Mouse (Mus musculus): ENCODE data around the gene Cln6.
"Not testable (repeated sequence)": the region's sequence is repeated elsewhere in the genome, so short reads cannot be mapped to it uniquely, and the experiment has no call there.

The Cln6 gene

GRCm38 (mm10) chr9:62838506-62839171 is at the start of gene Cln6:
TSS of gene Cln6 (plus strand) at chr9:62838785.
- in situ Hi-C loops (cut with MboI), result no loop called here

DNA sequence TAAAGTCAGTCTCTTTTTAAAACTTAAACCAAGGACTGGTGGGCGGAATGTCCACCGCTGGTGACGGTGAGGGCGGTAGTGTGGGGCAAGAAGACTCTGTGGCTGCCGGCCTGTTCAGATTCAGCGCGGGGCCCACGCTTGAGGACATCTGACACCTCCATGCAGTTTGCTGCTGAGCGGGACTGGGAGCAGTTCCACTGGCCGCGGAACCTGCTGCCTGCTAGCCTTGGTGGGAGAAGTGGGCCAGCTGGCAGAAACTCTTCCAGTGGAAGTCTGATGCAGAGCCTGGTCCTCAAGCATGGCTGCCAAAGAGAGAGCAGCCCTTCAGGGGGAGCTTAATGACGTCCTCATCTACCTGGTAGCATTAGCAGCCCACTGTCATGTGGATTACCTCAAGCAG is 48.7 kb upstream of the Cln6 start:
- in situ Hi-C loops (cut with MboI), result no loop called here

DNA sequence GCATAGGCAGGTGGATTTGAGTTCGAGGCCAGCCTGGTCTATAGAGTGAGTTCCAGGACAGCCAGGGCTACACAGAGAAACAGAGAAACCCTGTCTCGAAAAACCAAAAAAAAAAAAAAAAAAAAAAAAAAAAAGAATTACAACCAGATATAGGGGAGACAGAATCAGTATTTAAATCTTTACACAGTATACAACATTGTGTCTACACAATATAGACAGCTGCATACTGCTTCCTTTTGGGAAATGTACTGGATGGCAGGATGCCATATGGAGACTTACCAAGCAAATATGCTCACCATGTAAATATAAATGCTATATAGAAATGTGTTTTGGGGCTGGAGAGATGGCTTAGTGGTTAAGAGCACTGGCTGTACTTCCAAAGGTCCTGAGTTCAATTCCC is 39.4 kb upstream of the Cln6 start:
- in situ Hi-C loops (cut with MboI), result not testable (repeated sequence)

GRCm38 (mm10) chr9:62810095-62810494 is 28.5 kb upstream of the Cln6 start:
- in situ Hi-C loops (cut with MboI), result no loop called here

DNA sequence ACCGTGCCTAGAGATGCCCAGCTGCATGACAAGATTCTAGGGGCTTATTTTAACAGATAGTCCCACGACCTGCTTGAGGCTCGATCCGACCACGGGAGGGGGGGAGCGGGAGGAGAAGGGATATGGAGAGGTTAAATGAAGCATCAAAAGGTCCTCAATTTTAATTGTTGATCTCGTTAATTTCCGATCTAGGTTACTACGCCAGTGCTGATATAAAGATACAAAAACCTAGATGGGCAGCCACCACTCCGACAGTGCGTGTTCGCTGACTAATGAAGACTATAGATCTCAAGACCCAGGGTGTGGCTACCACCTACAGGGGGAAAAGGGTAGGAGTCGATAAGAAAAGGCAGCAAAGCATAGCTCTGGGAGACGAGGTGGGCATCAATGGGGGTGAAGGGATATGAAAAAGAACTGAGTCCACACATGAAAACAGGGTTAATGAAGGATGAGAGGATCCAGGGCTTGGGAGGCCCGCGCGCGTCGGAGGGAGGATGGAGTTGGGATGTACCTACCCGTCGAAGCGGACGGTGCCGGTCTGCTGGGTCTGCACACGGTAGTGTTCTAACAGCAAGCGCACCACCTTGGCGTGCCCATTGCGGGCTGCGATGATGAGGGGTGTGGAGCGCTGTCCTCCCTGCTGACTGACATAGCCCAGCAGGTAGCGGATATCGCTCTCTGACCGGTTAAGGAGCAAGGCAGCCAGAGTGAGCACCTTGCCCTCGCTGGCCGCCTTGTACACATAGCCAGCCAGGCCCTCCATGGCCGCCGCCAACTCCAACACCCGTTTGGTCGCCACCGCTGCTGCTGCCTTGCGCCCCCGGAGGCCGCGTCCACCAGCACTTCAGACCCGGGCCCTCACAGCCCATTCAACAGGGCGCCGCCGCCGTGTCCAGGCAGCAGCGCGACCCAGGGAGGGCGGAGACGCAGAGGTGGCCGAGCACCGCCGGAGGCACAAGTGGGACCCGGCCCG is 27.8 kb upstream of the Cln6 start:
- in situ Hi-C loops (cut with MboI), result no loop called here

GRCm38 (mm10) chr9:62811516-62812121 is 27.0 kb upstream of the Cln6 start, which contains the start of gene Fem1b:
TSS of gene Fem1b (minus strand) at chr9:62811934.
- in situ Hi-C loops (cut with MboI), result no loop called here

GRCm38 (mm10) chr9:62812216-62813049 is 26.2 kb upstream of the Cln6 start:
- in situ Hi-C loops (cut with MboI), result no loop called here

DNA sequence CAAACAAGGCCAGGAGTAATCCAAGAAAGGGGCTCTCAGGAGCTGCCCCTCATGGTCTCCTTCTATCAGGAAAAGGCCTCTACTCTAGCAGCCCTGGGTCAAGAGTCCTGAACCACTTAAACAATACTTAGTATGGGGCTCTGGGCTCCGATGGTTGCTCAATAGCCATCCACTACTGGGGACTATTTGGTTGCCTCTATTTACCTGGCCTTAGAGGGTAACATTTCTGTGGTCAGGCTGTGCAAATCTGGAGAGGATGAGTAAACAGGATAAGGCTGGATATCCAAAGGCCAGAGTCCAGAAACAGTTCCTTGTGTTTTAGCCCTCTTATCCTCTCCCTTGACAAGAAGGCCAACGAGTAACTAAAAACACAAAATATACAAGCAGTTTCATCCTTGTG is 23.8 kb upstream of the Cln6 start:
- in situ Hi-C loops (cut with MboI), result no loop called here

GRCm38 (mm10) chr9:62816323-62817098 is 22.1 kb upstream of the Cln6 start:
- in situ Hi-C loops (cut with MboI), result no loop called here

DNA sequence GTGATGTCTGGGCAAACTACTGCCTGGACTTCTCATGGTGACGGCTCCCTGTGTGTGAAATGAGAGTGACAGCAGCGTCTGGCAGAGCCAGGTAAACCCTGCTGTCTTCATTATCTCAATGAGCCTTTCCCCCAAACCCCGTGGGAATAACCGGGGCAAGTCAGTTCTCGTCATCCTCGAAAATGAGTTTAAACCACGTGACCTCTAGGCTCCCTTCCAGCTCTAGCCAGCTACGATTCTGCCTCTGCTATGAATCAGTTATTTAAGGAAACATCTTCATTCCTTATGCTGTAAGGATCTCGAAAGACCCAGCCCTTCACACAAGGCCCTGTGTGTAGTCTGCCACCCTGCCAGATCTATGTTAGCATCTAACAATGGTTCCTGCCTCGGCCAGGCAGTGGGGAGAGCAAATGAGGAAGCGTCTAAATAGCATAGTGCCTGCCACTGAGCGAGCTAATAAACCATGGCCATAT is 21.4 kb upstream of the Cln6 start:
- in situ Hi-C loops (cut with MboI), result no loop called here

GRCm38 (mm10) chr9:62817828-62818614 is 20.6 kb upstream of the Cln6 start:
- in situ Hi-C loops (cut with MboI), result no loop called here

- in situ Hi-C loops (cut with MboI), result no loop called here
Observed at GRCm38 (mm10) chr9:62819494-62819893, 19.1 kb upstream of the Cln6 start.

DNA sequence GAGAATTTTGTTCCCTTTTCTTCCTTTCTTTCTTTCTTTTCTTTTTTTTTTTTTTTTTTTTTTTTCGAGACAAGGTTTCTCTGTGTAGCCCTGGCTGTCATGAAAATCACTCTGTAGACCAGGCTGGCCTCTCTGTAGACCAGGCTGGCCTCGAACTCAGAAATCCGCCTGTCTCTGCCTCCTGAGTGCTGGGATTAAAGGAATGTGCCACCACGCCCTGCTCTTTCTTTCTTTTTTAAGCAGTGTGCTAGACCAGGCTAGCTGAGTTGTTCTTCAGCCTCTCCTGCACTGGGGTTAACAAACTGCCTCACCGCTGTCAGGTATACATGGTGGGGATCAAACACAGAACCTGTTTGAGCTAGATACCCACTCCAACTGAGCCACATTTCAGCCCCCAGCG is 18.7 kb upstream of the Cln6 start:
- in situ Hi-C loops (cut with MboI), result not testable (repeated sequence)

DNA sequence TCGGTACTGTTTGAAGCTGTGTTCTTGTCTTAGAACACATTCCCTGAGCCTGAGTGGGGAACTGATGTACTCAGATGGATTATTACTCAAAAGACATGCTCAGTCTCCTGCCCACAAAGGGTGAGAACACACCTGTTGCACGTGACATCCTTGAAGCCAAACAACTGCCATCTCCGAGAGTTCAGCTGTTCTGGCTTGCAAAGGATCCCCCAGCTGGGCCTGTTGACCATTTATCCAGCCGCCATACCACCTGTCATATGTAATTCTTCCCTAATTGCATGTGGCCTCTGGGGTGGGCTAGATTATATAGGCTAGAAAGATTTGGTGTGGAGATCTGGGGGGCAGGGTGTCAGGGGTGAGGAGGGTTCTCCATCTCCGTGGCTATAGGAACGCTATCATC is 17.8 kb upstream of the Cln6 start:
- in situ Hi-C loops (cut with MboI), result no loop called here

DNA sequence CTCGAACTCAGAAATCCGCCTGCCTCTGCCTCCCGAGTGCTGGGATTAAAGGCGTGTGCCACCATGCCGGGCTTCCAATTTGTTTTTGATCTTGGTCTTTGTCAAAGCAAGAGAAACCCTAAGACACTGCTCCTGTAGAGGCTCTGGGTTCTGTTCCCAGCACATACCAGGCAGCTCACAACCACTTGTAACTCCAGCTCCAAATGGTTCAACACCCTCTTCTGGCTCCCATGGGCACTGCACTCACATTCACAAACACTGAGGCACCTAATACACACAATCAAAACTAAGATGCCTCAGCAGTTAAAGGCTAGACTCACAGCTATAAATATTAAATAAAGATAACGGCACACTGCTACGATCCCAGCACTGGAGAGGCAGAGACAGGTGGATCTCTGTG is 16.8 kb upstream of the Cln6 start:
- in situ Hi-C loops (cut with MboI), result no loop called here

GRCm38 (mm10) chr9:62825791-62826393 is 12.7 kb upstream of the Cln6 start:
- in situ Hi-C loops (cut with MboI), result no loop called here

- in situ Hi-C loops (cut with MboI), result no loop called here
Observed at GRCm38 (mm10) chr9:62826456-62826855, 12.1 kb upstream of the Cln6 start.

DNA sequence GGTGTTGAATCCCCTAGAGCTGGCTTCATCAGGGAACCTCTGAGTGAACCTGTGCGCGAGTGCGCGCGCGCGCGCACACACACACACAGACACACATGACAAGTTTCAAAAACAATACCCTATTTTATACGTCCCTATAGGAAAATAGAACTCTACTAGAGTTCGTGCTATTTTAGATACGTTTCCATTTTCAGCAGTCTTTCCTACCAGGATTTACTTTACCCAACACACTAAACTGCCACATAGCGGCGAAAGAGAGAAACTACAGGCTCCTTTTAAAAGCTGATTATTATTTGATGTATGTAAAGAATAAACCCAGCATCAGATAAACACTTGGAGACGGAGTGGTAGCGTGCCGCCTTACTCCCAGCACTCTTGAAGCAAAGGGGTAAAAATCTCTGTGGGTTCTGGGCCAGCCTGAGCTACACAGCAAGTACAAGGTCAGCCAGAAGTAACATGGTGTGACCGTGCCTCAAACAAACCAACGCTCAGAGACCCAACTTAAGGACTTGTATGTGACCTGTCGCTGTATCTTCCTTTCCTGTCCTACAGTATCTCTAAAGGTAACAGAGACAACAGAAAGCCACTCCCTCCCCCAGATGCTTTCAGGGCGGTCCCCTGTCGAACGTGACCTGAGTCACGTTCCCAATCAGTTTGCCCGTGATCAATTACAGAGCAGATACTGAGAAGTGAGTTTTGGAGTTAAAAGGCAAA is 10.5 kb upstream of the Cln6 start:
- in situ Hi-C loops (cut with MboI), result no loop called here

DNA sequence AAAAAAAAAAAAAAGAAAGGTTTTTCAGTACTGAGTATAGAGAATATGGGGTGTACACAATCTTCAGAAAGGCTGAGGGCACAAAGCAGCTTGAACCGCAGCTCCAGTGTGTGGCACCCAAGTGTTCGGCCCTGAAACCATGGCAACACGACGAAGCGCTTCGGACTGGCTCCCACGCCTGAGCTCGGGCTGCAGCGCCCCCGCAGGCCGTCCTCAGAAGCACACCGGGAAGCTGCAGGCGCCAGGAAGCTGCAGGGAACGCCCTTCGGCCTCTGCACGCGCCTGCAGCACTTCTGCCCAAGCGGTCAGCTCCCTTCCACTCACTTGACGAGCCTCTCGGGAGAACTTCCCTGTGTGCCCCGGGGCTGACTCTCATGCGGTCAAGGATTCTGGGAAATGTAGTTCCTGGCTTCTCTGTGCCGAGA is 9.9 kb upstream of the Cln6 start:
- in situ Hi-C loops (cut with MboI), result no loop called here

Measured in mature B cell (primary cell).